8 mouse cellular contexts compared by ENCODE assay signal in the genomic region with DNA sequence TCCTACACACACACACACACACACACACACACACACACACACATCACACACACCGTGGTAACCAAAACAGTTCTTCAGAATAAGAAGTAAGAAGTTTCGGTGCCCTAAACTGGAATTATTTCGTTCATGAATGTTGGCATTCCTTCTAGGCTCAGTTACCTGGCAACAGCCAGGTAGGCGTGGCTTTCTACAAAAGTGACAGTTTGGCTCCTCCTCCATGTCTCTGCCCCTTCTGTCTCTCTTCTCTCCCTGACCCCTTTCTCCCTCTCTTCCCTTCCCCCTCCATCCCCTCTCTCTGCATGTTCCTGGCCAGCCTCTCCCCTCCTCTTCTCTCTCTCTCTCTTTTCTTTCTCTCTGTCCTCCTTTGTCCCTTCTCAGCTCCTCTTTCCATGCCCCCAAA. TPM values are rescaled to one million over a fixed set of nuclear protein-coding genes. Genes with fewer than 3 reads are reported as not detected.
DNase-seq lines count a peak whose midpoint lies in the region; ATAC-seq and TF ChIP-seq lines count a peak whose summit lies in the region.

No protein-coding gene starts in this region.

- no peak for ATAC-seq in forebrain, embryonic 11.5 days (replicated peaks; ENCODE audit: low FRiP score)
- no peak for ATAC-seq in neural tube, embryonic 12.5 days (ENCODE audit: low FRiP score, low read depth)

- no peak for TF ChIP-seq CTCF in layer of hippocampus, adult 2 months (conservative IDR thresholded peaks at IDR 0.05)

- WGBS in forebrain, embryonic 11.5 days: 19% methylated on average over 4 of the region's 4 CpGs
- 18% methylated on average over 4 of the region's 4 CpGs for WGBS in large intestine, adult 2 months
- WGBS in neural tube, embryonic 12.5 days: 32% methylated on average over 4 of the region's 4 CpGs

- peaks cover 11% of the 10 kb centered on the region for H3K4me1 ChIP-seq in forebrain, embryonic 11.5 days (replicated peaks; ENCODE audit: control insufficient read depth, insufficient read depth, low read length)
- peaks cover 31% of the 10 kb centered on the region for H3K4me1 ChIP-seq in neural tube, embryonic 12.5 days

- no peaks in the 10 kb centered on the region; the same call in 1 of the 2 replicates for H3K27me3 ChIP-seq in forebrain, embryonic 11.5 days (ENCODE audit: control insufficient read depth, insufficient read depth, low read length)
- peaks cover 11% of the 10 kb centered on the region for H3K27me3 ChIP-seq in neural tube, embryonic 12.5 days (replicated peaks)

- peak overlapping the region; percentile 70; the same call in 1 of the 2 replicates for H3K27ac ChIP-seq in layer of hippocampus, adult 2 months
- H3K27ac ChIP-seq in forebrain, embryonic 11.5 days (ENCODE audit: low read depth, low read length): no peak overlapping the region
- H3K27ac ChIP-seq in neural tube, embryonic 12.5 days: no peak overlapping the region

- H3K4me2 ChIP-seq in forebrain, embryonic 11.5 days (ENCODE audit: low read depth, low read length, severe bottlenecking): peak overlapping the region; percentile 95; the same call in 1 of the 2 replicates
- peak overlapping the region; percentile 92 for H3K4me2 ChIP-seq in neural tube, embryonic 12.5 days (replicated peaks)

- no peaks in the 10 kb centered on the region for H3K36me3 ChIP-seq in forebrain, embryonic 11.5 days (ENCODE audit: control insufficient read depth, insufficient read depth, low read length)
- H3K36me3 ChIP-seq in neural tube, embryonic 12.5 days: no peaks in the 10 kb centered on the region

- no peak overlapping the region for H3K4me3 ChIP-seq in layer of hippocampus, adult 2 months
- H3K4me3 ChIP-seq in forebrain, embryonic 11.5 days (ENCODE audit: low read depth, low read length): peak overlapping the region; percentile 41; the same call in 1 of the 2 replicates
- no peak overlapping the region for H3K4me3 ChIP-seq in neural tube, embryonic 12.5 days

- H3K9ac ChIP-seq in forebrain, embryonic 11.5 days (ENCODE audit: low read length): peak overlapping the region; percentile 75
- H3K9ac ChIP-seq in neural tube, embryonic 12.5 days: no peak overlapping the region

- H3K9me3 ChIP-seq in forebrain, embryonic 11.5 days (ENCODE audit: control insufficient read depth, low read length): no peaks in the 10 kb centered on the region
- no peaks in the 10 kb centered on the region for H3K9me3 ChIP-seq in neural tube, embryonic 12.5 days

- no peak for DNase-seq in layer of hippocampus, adult 2 months (ENCODE audit: low spot score in 2 of 2)
- DNase-seq in layer of hippocampus, adult 9-10 months (ENCODE audit: low spot score): no peak
- no peak for DNase-seq in forebrain, embryonic 11.5 days (ENCODE audit: low spot score)
- peak; percentile 39 for DNase-seq in large intestine, adult 2 months (ENCODE audit: low read depth, low spot score)
- DNase-seq in frontal cortex, postnatal 36 days (ENCODE audit: low spot score in 2 of 2): no peak
- DNase-seq in cerebellum, adult 11-12 months: no peak
- DNase-seq in c-Kit-positive CD71-positive TER-119-positive erythroid progenitor cells, embryonic 14.5 days (ENCODE audit: low spot score): no peak

RNA-seq across cellular contexts. Expression of gene Tpt1, which starts 11.9 kb away (rescaled TPM):
- total RNA-seq in layer of hippocampus, adult 2 months (2021): 1,000 to 10,000 TPM in 1 of 2 experiments, 100 to 1,000 TPM in 1; 932 to 1,022 TPM
- 889 and 1,020 TPM in 2 replicates for polyA plus RNA-seq in forebrain, embryonic 11.5 days (2014; fragmentation: Nextera tagmentation; extraction: Ambion mirVana)
- polyA plus RNA-seq in large intestine, adult 2 months (2012; rRNA removed): 1,475 and 1,792 TPM in 2 replicates
- 931 and 967 TPM in 2 replicates for polyA plus RNA-seq in neural tube, embryonic 12.5 days (2016; fragmentation: Nextera tagmentation; extraction: Ambion mirVana)

RNA-seq across cellular contexts. Expression of gene Slc25a30, which starts 46.1 kb away (rescaled TPM):
- total RNA-seq in layer of hippocampus, adult 2 months (2021): 10 to 100 TPM; 12.8 to 15.7 TPM
- polyA plus RNA-seq in forebrain, embryonic 11.5 days (2014; fragmentation: Nextera tagmentation; extraction: Ambion mirVana): 9.2 and 9.4 TPM in 2 replicates
- 2.4 and 2.9 TPM in 2 replicates for polyA plus RNA-seq in large intestine, adult 2 months (2012; rRNA removed)
- 7.7 and 8.6 TPM in 2 replicates for polyA plus RNA-seq in neural tube, embryonic 12.5 days (2016; fragmentation: Nextera tagmentation; extraction: Ambion mirVana)
